Mouse (Mus musculus) left cerebral cortex, postnatal 10 days (tissue): ENCODE measurements around the gene Syt12. TPM values are rescaled to one million over a fixed set of nuclear protein-coding genes. Genes with fewer than 3 reads are reported as not detected.

Source experiments
- DNase-seq, 2 experiments: peaks; one replicate each; pipeline ENCODE4 v3.0.0; 2021 to 2022; ENCODE audit warnings: low spot score in 2 of 2, mixed read lengths in 1 of 2; ENCODE audit errors: extremely low spot score in 1 of 2
- intact Hi-C: fragments of 180-260 bp; cut with DNase I; formaldehyde crosslinking; loops from one replicate; pipeline ENCODE4 v1.15.1; 2025
- total RNA-seq, 2 experiments: library from RNA; stranded (reverse); gene quantifications; 2 replicates each; pipeline ENCODE4 v1.2.3; 2021

The Syt12 gene
- total RNA-seq, result 10 to 100 TPM; 13.3 to 16.6 TPM

DNA sequence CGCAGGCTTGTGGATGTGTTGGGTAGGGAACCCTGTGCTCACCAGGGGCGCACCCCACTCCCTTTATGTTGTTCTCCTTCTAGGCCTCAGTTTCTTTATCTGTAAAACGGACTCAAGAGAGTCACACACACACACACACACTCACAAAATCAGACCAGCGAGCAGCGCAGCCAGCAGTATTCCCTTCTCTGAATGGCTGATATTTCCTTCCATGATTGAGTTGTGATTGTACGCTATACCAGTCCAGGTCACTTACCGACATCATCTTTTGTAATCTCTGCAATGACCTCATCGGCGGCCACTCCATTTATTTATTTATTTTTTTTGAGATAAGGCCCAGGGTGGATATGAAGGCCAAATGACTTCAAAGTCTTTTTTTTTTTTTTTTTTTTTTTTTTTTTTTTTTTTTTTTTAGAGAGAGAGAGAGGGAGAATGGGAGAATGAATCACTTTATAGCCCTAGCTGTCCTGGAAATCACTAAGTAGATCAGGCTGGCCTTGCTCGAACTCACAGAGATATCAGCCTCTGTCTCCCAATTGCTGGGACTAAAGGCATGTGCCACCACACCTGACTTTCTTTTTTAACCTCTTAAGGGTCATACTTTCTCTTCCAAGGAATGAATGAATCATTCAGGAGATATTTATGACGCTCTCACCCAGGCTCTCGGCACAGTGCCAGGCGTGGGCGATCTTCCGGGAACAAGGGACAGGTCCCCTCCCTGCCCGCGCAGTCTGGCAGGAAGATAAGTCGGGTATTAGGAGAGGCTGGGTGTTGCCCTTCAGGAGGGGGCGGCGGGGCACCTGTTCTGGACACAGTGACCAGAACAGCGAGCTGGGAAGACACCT, at the start of gene Syt12:
Gene Syt12, minus strand, starts transcription at position 103 of the 845 bp plus-strand sequence.
- DNase-seq, result peak in 1 of 2 experiments; percentile 80
- intact Hi-C loops, result no loop called here

DNA sequence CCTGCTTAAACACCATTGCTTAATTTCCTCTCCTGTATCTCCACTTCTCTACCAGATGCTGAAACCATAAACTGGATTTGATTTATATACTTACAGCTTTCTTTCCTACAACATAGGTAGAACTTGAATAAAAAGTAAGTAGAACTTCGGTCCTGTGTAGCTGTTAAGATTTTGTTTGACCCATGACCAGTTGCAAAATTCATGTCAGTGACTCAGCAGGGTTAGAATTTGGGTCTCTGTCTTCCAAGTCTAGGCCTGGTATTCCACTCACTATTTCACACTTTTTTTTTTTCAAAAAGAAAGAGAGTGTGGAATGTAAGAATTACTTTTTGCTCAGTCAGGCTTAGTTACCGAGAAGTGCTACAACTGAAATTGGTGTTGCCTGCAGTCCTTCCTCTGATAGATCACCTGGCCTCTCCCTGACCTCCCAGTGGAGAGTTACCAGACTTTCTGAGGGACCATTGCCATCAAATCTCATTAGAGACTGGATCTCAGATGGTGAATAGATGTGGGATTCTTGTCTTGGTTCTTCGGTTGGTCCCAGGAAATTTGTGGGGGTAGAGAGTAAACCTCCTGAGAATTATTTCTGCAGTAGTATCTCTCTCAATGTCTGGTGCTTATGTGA, 44.3 kb upstream of the Syt12 start:
- no peak for DNase-seq
- intact Hi-C loops, result no loop called here

DNA sequence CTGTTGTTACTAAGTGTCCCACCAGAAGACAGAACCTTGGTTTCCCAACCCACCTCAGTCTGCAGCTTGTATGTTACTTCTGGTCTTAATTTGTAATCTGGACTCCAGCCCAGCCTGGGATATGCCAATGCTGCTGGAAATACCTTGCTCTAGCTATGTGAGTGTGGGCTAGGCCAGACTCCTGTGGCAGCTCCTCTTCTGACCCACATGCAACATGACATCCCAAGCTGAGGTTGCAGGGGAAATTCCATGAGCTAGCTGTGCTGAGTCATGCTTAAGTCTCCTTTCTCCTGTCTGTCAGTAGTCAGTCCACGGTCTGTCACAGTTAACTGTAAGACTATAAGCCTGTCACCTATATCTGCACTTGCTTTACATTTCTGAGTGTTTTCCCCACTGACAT, 40.2 kb upstream of the Syt12 start:
- DNase-seq, result no peak
- intact Hi-C loops, result no loop called here

DNA sequence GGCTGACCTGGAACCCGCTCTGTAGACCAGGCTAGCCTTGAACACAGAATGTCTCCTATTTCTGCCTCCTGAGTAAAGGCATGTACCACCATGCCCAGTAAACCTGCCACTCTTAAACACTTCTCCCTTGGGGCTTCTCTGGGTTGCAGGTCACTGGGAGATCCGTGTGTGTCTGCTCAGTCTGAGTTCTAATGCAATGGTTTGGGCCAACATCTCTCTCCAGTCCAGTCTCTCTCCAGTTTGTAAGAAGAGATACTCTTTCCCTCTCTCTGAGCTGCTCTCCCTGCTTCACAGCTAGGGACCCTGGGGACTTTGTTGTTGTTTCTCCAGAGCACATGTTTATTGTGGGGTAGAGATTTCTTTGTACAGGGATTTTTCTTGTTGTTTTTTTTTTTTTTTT, 39.0 kb upstream of the Syt12 start:
- intact Hi-C loops, result no loop called here
- no peak for DNase-seq

DNA sequence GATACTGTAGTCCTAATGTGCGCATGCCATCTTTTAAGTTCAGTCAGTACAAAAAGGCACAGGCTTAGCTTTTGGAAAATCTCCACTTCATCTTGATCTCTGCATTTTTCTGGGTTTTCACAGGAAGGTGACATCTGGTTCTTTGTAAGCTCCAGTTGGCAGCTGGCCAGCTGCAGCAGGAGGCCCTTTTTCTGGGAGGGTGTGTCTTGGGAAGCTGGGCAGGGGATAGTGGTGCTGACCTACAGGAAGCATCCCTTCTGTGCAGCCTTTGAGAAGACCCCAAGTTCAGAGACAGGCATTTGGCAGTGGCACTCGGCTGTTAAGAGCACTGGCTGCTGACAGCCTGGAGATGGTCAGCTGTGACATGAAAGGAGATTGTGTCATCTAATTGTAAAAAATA, 38.5 kb upstream of the Syt12 start:
- DNase-seq, result peak in 1 of 2 experiments; percentile 76
- intact Hi-C loops, result no loop called here

DNA sequence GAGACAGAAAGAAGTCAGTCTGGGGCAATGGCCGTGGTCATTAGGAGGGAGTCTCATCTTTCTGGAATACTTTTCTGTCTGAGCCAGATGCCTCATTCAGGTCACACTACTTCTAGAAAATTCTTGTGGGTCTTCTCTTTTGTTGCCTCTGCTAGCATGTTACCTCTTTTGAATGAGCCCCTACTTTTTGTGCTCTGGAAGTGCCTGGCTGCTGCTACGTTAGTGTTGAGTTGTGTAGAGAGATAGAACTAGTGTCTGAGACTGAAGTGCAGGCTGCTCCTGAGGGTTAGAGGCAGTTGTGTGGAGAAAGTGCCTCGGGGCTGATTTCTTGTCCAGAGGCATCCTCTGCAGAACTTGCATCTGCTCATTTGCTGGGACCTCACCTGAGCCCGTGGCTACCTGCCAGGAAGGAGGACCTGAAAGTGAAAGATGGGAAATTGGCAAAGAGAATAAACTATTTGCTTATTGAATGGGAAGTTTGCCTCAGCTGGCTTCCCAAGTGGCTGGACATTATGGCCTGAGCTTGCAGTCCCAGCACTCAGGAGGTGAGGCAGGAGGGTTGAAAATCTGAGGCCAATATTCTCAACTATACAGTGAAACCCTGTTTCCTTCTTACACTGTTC, 36.1 kb upstream of the Syt12 start:
- DNase-seq, result no peak
- intact Hi-C loops, result no loop called here

DNA sequence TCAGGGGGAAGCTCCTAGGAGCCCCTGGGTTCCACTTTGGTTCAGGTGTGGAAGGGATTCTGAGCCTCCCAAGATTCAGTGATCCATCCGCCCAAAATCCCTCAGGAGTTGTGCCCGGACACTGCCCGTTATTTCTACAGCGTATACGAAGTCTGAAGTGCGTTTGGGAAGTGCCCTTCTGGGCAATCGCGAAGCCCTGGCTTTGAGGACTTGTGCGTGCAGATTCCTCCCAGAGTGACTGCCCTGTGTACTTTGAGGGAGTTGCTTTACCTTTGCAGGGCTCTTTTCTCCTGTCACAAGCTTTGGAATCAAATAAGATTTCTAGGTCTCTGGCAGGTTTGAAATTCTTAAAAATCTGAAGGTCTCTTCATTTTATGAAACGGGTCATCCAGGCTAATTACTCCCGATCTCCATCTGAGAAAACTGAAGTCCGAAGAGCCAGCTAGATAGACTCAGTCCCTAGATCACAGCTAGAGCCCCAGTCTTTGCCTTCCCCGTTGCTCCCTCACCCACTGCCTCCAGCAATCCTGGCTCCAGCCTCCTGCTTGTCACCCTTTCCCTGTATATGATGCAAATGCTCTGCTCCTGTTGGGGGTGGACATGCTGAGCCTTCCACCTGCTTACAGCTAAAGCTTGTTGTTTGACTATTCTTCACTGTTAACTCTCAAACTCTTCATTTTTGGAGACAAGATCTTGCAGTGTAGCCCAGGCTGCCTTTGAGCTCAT, 34.0 kb upstream of the Syt12 start:
- intact Hi-C loops, result no loop called here

DNA sequence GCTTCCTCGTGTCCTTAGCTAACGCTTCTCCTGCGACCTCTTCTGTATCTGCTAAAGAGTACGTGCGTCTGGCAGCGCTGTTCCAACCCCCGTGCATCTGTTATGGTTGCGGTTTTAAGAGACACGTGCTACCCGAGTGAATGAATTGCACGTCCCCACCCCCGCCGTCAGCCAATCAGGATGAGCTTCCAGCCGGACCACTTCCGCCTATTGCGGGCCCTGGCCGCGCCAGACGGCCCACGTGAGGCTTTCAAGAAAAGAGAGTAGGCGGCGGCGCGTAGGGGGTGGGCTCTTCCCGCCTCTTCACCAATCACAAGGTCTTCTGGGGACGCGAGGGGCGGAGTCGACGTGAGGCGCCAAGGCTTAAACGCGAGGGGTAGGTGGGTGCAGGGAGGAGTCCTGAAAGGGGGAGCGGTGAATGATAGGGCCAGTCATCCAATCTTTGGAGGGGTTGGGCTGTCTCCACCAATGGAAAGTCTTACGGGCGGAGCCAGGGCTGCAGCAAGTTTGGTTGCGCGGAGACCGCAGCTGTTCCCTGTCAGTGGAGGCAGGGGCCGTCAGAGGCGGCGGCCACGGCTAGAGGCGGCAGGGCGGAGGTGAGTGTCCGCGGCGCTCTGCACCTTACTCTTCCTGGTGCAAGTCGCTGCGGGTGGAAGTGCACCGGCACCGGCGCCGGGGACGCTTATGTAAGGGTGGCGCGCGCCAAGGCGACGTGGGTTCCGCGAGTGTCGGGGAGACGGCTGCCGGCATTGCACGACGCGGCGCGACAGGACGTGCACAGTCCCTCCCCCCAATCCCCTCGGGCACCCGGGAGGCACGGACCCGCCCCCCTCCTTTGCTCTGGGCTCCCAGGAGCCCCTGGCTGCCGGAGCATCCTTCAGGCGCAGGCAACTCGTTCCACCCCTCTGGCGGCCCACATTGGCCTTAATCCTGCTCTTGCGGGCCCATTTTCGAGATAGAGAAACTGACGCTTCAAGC, 33.0 kb upstream of the Syt12 start, which contains the start of gene Pcx:
Gene Pcx, plus strand, starts transcription at position 487 of the 978 bp plus-strand sequence.
- intact Hi-C loops, result no loop called here
- DNase-seq, result peak; percentile 99

More for the DNA sequence above, 34.0 kb upstream of the Syt12 start:
- DNase-seq, result no peak

DNA sequence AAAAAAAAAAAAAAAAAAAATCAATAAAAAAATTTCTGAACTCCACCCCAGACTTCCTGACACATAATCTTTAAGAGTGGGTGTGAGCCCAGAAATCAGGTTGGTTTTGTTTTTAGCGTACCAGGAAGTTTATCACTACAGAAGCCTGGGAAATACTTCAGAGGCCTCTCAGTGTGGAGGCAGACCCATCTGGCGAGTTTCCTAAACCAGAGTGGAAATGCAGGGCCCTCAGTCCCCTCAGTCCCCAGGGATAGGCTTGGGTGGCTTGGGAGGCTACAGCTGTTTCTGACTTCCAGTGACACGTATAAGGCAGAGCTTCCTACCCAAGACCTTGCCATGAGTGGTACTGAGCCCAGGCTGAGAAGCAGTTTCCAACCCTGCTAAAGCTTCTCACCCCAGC, 30.5 kb upstream of the Syt12 start:
- intact Hi-C loops, result no loop called here
- peak in 1 of 2 experiments; percentile 68 for DNase-seq

DNA sequence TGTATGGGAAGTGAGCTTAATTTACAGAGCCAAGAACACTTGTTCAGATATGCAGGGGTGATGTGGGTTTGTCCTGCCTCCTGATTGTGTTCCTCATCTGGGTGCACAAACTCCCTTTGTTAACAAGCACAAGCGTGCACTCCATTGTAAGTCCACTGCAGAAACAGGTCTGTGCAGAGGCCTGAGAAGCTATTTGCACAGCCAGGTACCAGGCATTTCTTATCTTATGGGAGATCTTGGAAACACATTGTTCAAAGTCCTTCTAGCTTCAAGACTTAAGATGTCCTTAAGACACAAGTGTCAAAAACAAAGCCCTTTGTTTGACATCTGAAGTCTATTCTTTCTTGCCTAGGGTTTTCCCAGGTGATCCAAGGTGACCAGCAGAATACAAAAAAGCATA, 27.6 kb upstream of the Syt12 start:
- no peak for DNase-seq
- intact Hi-C loops, result no loop called here

DNA sequence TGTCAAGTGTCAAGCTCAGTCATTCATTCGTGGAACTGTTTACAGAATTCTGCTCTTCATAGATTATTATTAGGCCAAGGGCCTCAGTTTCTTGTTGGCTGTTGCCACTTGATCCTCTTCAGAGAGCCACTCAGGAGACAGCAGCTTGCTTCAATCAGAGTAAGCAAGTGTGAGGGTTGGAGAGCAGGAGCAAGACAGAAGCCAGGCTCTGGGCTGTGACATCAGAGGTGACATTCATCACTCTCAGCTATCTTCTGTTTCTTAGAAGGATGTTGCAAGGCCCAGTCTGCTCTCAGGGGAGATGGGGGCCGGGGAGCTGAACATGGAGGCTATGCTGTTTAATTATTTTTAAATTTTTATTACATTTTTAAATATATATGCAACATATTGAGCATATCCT, 25.5 kb upstream of the Syt12 start:
- intact Hi-C loops, result no loop called here
- no peak for DNase-seq

DNA sequence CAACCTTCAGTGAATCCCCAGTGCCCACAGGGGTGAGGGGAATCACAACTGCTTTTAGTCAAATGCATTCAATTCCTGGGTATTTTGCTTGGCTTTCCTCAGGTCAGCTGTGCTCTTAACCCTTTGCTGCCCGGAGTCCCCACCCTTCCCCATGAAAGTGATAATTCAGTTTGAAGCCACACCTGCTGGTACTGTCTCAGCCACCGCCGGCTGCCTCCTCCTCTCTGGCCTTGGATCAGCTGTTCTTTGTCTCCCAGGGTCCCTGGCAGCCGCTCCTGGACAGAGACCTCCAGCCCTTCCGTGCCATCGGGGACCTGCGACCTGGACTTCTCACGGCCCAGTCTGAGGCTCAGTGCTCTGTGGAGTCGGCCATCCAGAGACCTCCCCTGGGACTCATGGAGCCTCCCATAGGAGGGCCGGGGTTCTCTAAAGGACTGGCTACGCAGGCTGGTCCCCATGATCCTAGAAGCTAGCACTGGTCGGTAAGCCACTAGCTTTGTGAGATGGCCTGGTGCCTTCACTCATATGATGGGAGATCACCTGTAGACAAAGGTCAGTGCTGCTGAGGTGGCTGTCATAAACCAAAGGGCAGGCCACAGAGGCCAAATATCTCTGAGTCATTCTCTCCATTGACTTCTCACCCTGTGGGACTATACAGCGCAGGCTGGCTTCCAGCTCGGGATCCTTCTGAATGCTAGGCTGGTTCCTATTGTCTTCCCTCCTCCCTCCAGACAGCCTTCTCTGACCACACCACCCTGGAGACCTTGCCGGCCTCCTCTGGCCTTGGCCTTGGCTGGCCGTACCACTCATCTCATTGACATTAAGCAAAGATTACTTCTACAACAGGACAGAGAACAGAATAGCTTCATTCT, 21.1 kb upstream of the Syt12 start, which contains the start of gene 2010003K11Rik:
Gene 2010003K11Rik, minus strand, starts transcription at position 522 of the 872 bp plus-strand sequence.
- intact Hi-C loops, result loop anchor here (5.0 kb wide), 2 partner anchors 119 to 244 kb away; partner anchors contain the start of gene Lrfn4
- no peak for DNase-seq

DNA sequence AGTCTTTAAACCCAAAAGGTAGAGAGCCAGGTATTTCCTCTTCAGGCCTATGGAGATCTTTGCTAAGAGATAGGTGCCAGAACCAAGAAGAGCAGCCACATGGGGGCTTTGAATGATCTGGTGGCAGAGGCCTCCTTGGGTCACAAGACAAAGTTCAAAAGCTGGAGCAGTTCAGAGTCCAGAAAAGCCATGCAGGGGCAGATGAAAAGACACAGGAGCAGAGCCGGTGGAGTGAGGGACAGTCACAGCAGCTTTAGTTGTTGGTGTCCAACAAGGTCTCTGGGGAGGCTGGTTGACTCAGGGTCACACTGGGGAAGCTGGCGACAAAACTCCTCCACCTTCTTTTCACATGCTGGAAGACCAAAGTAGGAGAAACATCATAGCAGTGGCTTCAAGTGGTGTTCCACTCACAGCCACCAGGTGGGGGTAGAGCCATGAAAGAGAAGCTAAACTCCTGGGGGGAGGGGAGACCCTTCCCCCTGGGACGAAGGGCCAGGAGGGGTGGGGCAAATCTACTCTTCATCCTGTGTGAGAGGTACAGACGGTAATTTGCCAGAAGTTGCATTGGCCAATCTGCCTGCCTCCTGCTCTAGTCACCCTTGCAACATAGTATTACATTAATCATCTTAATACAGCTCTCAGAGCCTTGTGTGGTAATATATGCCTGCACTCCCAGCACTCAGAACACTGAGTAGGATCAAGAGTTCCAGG, 20.2 kb upstream of the Syt12 start:
- peak; percentile 59 to 81 for DNase-seq
- intact Hi-C loops, result loop anchor here (5.0 kb wide), 2 partner anchors 120 to 245 kb away; partner anchors contain the start of gene Lrfn4

DNA sequence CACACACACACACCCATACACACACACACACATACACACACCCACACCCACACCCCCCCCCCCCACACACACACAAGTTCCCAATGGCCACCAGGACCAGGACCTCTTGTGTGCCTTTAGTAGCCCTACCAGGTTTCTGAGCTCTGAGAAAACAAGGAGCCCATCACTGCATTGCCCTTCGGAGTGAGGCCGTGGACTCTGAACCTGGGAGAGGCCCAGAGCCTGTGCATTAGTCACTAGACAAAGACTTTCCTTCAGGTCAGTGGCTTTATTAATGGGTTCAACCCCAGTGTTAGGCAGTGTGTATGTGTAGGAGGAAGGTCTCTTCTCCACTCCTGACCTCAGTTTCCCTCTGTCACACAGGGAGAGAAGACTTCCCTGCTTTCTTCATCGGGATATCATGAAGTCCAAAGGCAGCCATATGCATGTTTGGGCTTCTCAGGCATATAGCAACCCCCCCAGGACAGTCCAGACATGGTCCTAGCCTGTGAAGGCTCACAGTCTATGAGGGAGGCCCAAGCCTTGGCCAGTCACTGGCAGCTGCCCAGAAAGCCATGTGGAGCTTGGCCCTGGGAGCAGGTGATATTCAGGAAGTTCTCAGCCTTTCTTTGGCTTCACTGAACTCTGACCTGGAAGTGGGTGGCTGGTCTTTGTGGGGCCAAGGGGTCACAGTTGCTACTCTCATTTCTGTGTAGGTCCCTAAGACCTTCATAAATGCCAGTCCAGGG, 19.5 kb upstream of the Syt12 start:
- intact Hi-C loops, result loop anchor here (5.0 kb wide), 2 partner anchors 121 to 246 kb away; partner anchors contain the start of gene Lrfn4
- DNase-seq, result no peak

DNA sequence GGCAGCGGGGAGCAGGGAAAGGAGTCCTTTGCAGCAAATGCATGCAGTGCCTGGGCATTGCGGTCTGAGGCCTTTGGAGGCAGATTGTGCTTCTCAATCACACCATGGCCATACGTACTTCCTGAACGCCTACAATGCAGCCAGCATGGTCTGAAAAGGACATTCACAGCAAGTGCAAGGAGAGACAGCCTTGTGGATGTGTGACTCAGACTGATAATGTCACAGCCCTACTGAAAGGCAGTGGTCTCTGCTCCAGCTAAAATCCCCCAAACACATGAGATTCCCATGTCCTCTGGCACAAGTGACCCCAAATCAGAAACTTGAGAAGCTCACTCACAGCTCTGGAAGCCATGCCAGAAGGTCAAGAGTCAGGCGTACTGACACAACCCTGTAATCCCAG, 18.6 kb upstream of the Syt12 start:
- no peak for DNase-seq
- intact Hi-C loops, result loop anchor here (5.0 kb wide), 2 partner anchors 121 to 246 kb away; partner anchors contain the start of gene Lrfn4
